Mouse (Mus musculus): ENCODE data around the gene Irf6.

- TF ChIP-seq CTCF (IDR thresholded peaks at IDR 0.05 in 2 of 3, conservative IDR thresholded peaks at IDR 0.05 in 1 of 3; ENCODE audit: control insufficient read depth in 1 of 3, insufficient read depth in 1 of 3, low read depth in 2 of 3, low read length in 3 of 3, poor library complexity in 1 of 3, severe bottlenecking in 1 of 3) (no peak), MYC (IDR thresholded peaks at IDR 0.05; ENCODE audit: low read depth, low read length) (no peak), POLR2A (IDR thresholded peaks at IDR 0.05; ENCODE audit: control insufficient read depth in 1 of 2, insufficient read depth in 1 of 2, low read depth in 1 of 2, low read length in 2 of 2, poor library complexity in 1 of 2) (no peak), MAX (IDR thresholded peaks at IDR 0.05; ENCODE audit: low read length) (no peak), GABPA (IDR thresholded peaks at IDR 0.05; ENCODE audit: low read depth, low read length) (no peak), TAL1 (IDR thresholded peaks at IDR 0.05; ENCODE audit: low read length) (no peak), GATA1 (IDR thresholded peaks at IDR 0.05; ENCODE audit: low read depth, low read length) (no peak), ZNF384 (IDR thresholded peaks at IDR 0.05; ENCODE audit: low read depth, low read length) (no peak), ZC3H11A (IDR thresholded peaks at IDR 0.05; ENCODE audit: low read depth, low read length) (no peak), EP300 (IDR thresholded peaks at IDR 0.05; ENCODE audit: low read depth in 1 of 2, low read length in 2 of 2) (no peak), HCFC1 (IDR thresholded peaks at IDR 0.05; ENCODE audit: low read depth, low read length) (no peak), NELFE (IDR thresholded peaks at IDR 0.05; ENCODE audit: low read depth, low read length) (no peak), USF1 (IDR thresholded peaks at IDR 0.05; ENCODE audit: low read depth, low read length) (no peak), CHD2 (IDR thresholded peaks at IDR 0.05; ENCODE audit: low read length) (no peak)
Observed at GRCm38 (mm10) chr1:193122793-193123192, 30.1 kb upstream of the Irf6 start.
